Mouse (Mus musculus) v-Abl transformed pro-B cells (cell line): ENCODE measurements around the gene Pard6b.

Experiments used
- in situ Hi-C, 2 experiments: fragments of 400-800 bp; cut with MboI; formaldehyde crosslinking; loops; one replicate each; pipeline ENCODE4 v1.15.1; 2025; ENCODE audit not compliant: unreplicated experiment in 2 of 2

Pard6b gene

GRCm38 (mm10) chr2:168058488-168059199 is 22.2 kb upstream of the Pard6b start:
- in situ Hi-C loops = no loop called here

DNA sequence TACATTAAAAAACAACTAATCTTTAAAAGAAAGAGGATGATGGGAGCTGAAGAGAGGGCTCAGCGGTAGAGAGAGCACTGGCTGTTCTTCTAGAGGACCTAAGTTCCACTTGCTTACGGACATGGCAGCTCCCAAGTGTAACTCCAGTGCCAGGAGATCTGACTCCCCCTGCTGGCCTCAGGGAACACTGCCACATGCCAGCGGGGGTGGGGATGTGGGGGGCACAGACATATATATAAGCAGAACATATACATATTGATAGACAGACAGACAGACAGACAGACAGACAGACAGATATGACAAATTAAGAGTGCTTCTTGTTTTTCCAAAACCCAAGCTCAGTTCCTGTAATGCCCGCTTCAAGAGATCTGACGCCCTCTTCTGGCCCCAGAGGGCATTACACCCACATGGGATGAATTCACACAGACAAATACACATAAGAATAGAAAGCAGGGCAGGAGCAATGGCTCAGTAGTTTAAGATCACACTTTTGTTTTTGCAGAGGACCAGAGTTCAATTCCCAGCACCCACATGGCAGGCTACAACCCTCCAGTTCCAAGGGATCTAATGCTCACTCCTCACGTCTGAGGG is 21.5 kb upstream of the Pard6b start:
- in situ Hi-C loops = no loop called here

DNA sequence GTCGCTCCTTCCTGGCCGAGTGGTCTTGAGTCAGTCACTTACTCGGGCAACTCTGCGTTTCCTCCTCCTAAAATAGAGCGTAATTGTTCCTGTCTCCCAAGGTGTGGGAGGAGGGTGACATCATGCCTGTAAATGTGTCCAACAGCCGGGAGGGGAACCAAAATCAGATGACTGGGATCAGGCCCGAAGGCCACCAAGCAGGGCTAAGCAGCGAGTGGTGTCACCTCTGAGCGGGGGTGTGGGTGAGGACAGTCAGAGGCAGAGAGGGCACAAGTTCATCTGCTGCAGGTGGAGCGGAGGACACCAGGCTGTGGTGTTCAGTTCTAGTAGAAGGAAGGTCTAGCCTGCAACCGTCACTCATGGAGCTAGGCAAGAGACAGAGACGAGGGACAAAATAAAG is 17.1 kb upstream of the Pard6b start:
- in situ Hi-C loops = no loop called here

- in situ Hi-C loops = no loop called here
These were observed 15.3 kb upstream of the Pard6b start for GRCm38 (mm10) chr2:168065511-168065910.

DNA sequence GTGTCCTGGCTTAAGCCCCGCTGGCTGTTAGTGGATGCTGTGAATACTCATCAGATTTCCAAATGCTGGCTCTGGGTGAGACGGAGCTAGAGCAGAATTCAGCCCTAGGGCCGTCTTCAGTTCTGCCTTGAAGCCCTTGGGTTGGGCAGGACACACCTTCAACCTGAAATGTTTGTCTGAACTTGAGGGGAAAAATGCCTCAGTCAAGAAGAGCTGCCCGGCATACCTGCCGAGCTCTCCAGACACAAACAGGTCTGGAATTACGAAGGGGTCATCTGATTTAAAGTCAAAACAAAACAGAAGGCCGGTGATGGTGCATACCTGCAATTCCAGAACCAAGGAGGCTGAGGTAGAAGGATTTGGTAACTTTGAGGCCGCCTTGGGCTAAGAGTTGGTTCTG is 14.0 kb upstream of the Pard6b start:
- in situ Hi-C loops = no loop called here

GRCm38 (mm10) chr2:168070425-168070824 is 10.4 kb upstream of the Pard6b start:
- in situ Hi-C loops = no loop called here

- in situ Hi-C loops = no loop called here
These were observed 8.2 kb upstream of the Pard6b start for GRCm38 (mm10) chr2:168072436-168073131.

DNA sequence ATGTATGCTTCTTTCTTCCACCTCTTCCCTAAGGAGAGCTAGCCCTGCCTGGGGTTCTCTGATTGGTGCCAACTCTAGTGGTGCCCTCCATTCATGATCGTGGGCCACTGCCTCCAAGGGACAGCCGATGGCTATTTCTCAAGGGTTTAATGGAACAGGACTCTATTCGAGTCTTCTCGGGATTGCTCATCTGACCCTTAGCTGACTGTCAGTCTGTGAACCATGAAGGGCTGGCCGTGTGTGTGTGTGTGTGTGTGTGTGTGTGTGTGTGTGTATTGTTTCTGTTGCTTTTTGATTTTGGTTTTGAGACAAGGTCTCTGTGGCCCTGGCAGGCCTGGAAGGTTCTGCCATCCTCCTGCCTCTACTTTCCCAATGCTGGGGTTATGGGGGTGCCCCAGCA is 7.1 kb upstream of the Pard6b start:
- in situ Hi-C loops = no loop called here

- in situ Hi-C loops = no loop called here
These were observed 6.3 kb upstream of the Pard6b start for GRCm38 (mm10) chr2:168074457-168074856.

DNA sequence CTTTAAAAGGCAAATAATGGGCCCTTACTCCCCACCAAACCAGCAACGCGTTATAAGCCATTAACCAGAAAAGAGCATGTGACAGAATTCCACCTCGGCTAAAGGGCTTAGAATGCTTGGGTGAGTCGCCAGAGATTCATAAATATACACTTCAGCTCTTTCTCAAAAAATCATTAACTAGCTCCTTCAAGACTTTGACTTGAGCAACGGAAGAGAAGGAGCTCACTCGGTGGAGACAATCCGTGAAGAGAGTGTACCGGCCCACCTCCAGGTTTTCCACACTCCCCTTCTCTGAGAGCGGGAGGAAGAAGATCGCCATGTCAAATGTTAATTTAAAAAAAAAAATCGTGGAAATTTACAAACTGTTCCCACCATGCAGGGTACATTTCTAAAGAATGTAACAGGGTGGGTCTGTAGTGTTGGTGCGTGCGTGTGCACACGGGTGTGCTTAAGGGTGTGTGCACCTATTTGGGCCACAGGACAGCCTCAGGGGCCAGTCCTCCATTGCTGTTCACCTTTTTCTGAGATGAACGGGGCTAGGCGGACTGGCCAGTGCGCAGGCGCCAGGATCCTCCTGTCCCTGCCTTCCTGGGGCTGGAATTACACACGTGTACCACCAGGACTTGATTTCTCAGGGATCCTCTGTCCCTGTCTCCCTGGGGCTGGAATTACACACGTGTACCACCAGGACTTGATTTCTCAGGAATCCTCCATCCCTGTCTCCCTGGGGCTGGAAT is 3.8 kb upstream of the Pard6b start:
- in situ Hi-C loops = no loop called here

DNA sequence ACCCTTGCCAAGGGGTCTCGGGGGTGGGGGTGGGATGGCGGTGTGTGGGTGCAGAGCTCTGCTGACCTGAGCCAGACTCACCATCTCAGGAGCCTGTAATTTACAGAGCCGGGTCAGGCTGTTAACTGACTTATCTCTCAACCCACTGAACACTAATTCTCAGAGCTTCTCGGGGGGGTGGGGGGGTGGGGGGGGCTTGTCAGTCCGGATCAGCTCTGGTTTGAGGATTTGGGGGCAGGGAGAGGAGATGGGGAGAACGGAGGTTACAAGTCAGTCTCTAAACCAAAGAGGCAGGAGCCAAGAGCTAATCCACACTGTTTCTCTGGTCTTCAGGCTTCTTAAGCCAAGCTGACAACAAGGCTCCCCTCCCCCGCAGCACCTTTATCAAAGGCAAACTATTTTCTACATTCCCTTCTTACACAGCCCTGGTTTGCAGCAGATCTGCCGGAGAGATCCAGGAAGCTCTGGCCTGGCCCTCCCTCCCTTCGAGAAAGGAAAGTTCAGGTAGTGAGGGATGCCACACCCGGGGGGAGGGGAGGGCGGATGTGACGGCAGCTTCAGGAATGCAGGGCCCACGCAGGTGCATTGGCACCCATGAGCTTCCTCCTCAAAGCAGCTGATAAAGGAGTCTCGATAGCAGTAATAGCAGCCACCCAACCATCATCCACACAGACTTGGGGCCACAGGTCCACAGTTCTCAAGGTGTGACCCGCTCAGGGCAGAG is 2.5 kb upstream of the Pard6b start:
- in situ Hi-C loops = no loop called here

DNA sequence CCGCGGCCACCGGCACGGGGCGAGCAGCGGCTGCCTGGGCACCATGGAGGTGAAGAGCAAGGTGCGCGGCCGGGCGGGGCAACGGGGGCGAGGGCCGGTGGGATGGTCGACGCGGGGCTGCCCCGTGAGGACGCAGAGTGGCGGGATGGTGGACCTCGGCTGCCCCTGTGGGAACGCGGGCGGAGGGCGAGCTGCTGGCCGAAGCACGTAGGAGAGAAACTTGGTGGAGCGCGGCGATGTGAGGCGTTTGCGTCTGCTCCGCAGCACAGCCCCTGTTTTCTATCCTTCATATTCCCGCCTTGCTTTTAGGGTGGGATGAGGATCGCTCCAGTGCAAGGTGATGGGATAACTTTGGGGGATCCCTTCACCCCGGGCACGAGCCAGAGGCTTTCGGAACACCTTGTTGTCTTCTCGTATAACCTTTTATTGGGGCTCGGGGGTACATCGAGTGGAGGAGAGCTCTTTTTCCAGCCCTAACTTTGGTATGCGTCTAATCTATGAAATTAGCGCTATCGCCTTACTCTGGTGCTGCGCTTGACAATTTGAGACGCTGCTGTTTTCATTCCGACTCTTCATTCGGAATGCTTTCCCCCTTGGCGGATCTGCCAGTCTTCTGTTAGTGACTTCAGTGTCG is 612 bp downstream of the Pard6b start:
- in situ Hi-C loops = no loop called here

DNA sequence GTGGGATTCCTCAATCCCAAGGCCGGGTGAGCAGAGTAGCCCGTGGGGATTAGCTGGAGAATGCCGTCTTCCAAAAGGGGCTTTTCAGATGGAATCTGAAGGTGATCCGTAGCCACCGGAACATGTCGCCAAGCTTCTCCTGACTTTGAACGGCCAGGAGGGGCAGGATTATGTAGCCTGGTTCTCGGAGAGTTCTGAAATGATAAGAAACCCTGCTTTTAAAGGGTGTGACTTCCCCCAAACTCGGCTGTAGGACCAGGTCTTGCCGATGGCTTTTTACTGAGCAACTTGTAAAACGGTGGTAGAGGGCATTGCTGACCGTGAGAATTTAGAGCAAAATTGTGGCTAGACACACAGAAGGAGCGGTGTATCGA is 1.1 kb downstream of the Pard6b start:
- in situ Hi-C loops = no loop called here

GRCm38 (mm10) chr2:168083593-168083992 is 2.8 kb downstream of the Pard6b start:
- in situ Hi-C loops = no loop called here

DNA sequence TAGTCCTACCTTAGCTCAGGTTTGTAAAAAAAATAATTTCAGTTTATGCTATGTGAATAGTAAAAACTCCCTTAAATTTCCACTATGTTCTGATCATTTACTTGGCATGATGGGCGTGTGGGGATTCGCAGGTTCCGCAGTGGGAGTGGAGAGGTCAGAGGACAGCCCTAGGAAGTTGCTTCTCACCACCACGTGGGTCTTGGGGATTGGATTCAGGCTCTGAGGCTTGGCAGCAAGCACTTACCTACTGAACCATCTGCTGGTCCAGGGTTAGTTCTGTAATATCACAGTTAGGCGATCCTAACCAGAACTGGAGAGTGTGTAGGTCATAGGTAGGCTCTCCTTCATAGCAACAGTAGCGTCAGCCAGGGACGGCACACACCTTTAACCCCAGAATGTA is 3.4 kb downstream of the Pard6b start:
- in situ Hi-C loops = no loop called here

DNA sequence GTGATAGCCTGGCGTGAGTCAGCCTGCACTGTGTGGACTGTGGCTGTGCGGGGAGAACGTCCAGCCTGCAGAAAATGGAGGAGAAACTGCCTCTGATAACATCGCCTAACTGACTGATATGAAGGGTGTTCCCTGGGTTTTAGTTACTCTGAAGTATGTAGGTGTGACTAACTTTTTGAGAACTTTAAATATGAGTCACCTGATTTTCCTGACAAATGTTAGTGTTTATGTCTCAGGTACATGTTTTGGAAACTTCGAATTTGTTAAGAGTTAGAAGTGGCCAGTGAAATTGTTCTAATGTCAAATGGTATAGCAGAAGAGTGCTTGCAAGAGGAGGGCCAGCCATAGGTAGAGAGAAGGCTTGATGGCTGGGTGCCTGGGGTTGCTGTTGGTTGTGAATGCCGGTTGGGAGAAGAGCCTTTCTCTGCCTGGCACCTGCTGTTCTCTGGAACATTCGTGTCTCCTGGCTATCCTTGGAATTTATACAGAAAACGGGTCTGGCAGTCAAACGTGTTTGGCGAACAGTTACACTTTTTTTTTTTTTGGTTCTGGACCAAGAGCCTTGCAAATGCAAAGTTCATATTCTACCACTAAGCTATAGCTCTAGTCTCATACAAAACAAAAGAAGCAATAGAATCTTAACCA is 4.9 kb downstream of the Pard6b start:
- in situ Hi-C loops = no loop called here

GRCm38 (mm10) chr2:168086318-168086717 is 5.5 kb downstream of the Pard6b start:
- in situ Hi-C loops = no loop called here

DNA sequence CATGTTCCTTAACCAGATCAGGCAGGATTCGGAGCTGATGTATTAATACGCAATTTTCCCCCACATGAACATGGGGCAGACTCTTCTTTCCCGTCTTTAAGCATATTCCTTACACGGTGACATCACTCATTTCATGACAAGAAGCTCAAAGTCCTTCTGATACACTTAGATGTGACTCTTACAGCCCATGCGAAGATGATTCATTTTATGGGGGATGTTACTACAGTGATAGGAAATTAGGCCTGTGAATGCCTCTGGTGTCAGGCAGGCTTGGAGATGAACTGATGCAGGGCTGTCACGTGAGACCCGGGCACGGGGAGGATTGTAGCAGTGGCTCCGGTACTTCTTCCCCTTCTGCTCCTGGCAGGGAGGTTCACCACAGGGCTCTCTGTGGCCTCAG is 6.0 kb downstream of the Pard6b start:
- in situ Hi-C loops = no loop called here

GRCm38 (mm10) chr2:168091560-168091959 is 10.8 kb downstream of the Pard6b start:
- in situ Hi-C loops = loop anchor here in 1 of 2 experiments (10.0 kb wide), 1 partner anchor 197 kb away; no protein-coding TSS in a partner anchor

DNA sequence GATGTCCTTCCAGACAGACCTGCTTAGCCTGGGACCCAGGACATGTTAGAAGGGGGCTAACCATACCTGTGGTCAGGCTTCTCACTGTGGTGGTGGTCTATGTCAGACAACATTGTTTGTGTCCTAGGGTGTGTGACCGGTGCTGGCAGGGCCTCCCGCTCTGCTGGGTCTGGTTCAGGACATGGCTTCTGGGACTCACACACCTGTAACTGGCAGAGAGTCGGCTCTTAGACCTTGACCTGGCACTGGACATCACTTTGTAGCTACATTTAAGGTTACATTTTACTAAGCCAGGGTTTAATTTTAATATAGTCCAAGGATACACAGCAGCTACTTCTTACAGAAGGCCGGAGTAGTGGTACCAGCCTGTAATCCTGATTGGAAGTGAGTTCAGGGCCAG is 12.3 kb downstream of the Pard6b start:
- in situ Hi-C loops = loop anchor here in 1 of 2 experiments (10.0 kb wide), 1 partner anchor 198 kb away; no protein-coding TSS in a partner anchor
